29 mouse cellular contexts compared by ENCODE assay signal in genomic region chr9:101994086-101994485, GRCm38 (mm10).
DNase-seq lines count a peak whose midpoint lies in the region; ATAC-seq and TF ChIP-seq lines count a peak whose summit lies in the region.
"Had no signal": no experiment of that assay in that cellular context is flagged by ENCODE, and none has a peak within 500 bp of the region (broad histone marks: within the 10 kb centered on the region; RNA-seq: fewer than 3 reads in every experiment).

No protein-coding gene starts in this region.

- no peak for TF ChIP-seq EP300 in liver, embryonic 14.5 days (IDR thresholded peaks at IDR 0.05; ENCODE audit: low read depth)

- H3K27me3 ChIP-seq in liver, embryonic 12.5 days (replicated peaks) = no peaks in the 10 kb centered on the region
- no peaks in the 10 kb centered on the region for H3K27me3 ChIP-seq in liver, embryonic 14.5 days (ENCODE audit: control insufficient read depth, insufficient read depth, low read length)
- H3K27me3 ChIP-seq in liver, embryonic 16.5 days (ENCODE audit: control insufficient read depth, insufficient read depth, low read depth, low read length) = no peaks in the 10 kb centered on the region
- H3K27me3 ChIP-seq: CH12.LX; embryonic facial prominence, embryonic 12.5 days; embryonic facial prominence, embryonic 15.5 days; Patski had no signal

- no peaks in the 10 kb centered on the region for H3K36me3 ChIP-seq in liver, embryonic 12.5 days
- H3K36me3 ChIP-seq in liver, embryonic 14.5 days (replicated peaks; ENCODE audit: control insufficient read depth, insufficient read depth, low read depth) = no peaks in the 10 kb centered on the region
- H3K36me3 ChIP-seq in liver, embryonic 16.5 days (ENCODE audit: control insufficient read depth, insufficient read depth) = no peaks in the 10 kb centered on the region
- H3K36me3 ChIP-seq: embryonic facial prominence, embryonic 12.5 days; embryonic facial prominence, embryonic 15.5 days; G1E; heart, embryonic 10.5 days; heart, embryonic 13.5 days had no signal

- intact Hi-C loops in gastrocnemius, adult 2 months (cut with DNase I) = loop anchor here (5.0 kb wide), 1 partner anchor 132 kb away; the partner anchor contains the start of gene 9630041A04Rik

- WGBS in liver, embryonic 12.5 days (ENCODE audit: insufficient replicate concordance) = 79% methylated on average over 2 of the region's 2 CpGs
- 71% methylated on average over 2 of the region's 2 CpGs for WGBS in liver, embryonic 14.5 days (ENCODE audit: insufficient replicate concordance)
- WGBS in liver, embryonic 16.5 days (ENCODE audit: insufficient replicate concordance) = 70% methylated on average over 2 of the region's 2 CpGs

- TF ChIP-seq CTCF in gastrocnemius, adult 2 months (IDR thresholded peaks at IDR 0.05) = no peak
- no peak for TF ChIP-seq CTCF in liver, embryonic 14.5 days (IDR thresholded peaks at IDR 0.05; ENCODE audit: low read depth)

- no peak overlapping the region for H3K27ac ChIP-seq in gastrocnemius, adult 2 months
- H3K27ac ChIP-seq in liver, embryonic 12.5 days = peak overlapping the region; percentile 95; the same call in 1 of the 2 replicates
- H3K27ac ChIP-seq in liver, embryonic 14.5 days = no peak overlapping the region; the same call in 1 of the 2 replicates
- H3K27ac ChIP-seq in liver, embryonic 16.5 days (ENCODE audit: low read length) = peak overlapping the region; percentile 90; the same call in 1 of the 2 replicates
- H3K27ac ChIP-seq: embryonic facial prominence, embryonic 12.5 days; embryonic facial prominence, embryonic 15.5 days; heart, adult 2 months; heart, embryonic 10.5 days; heart, embryonic 13.5 days; hindbrain, embryonic 14.5 days; hindbrain, postnatal 0 days had no signal

- no peak overlapping the region for H3K9ac ChIP-seq in liver, embryonic 12.5 days
- H3K9ac ChIP-seq in liver, embryonic 14.5 days (replicated peaks) = no peak overlapping the region
- H3K9ac ChIP-seq in liver, embryonic 16.5 days (ENCODE audit: low read depth, low read length) = no peak overlapping the region; the same call in 1 of the 2 replicates
- H3K9ac ChIP-seq: embryonic facial prominence, embryonic 12.5 days; embryonic facial prominence, embryonic 15.5 days; forebrain, postnatal 0 days; heart, embryonic 13.5 days; hindbrain, embryonic 14.5 days had no signal

- no peak for ATAC-seq in liver, embryonic 12.5 days
- ATAC-seq in liver, embryonic 14.5 days (ENCODE audit: insufficient read depth) = no peak
- ATAC-seq in liver, embryonic 16.5 days (ENCODE audit: low read depth) = no peak
- ATAC-seq: forebrain, embryonic 14.5 days; forebrain, postnatal 0 days; hindbrain, postnatal 0 days; inflammation-experienced regulatory T-cells, adult 6 months; Patski had no signal

- no peak overlapping the region for H3K4me3 ChIP-seq in gastrocnemius, adult 2 months
- H3K4me3 ChIP-seq in liver, embryonic 12.5 days = no peak overlapping the region
- H3K4me3 ChIP-seq in liver, embryonic 14.5 days (ENCODE audit: insufficient read depth in 1 of 2, low read depth in 2 of 2, low read length in 2 of 2) = no peak overlapping the region
- no peak overlapping the region for H3K4me3 ChIP-seq in liver, embryonic 16.5 days (ENCODE audit: low read depth, low read length)
- H3K4me3 ChIP-seq: embryonic facial prominence, embryonic 12.5 days; embryonic facial prominence, embryonic 15.5 days; heart, adult 2 months; heart, embryonic 10.5 days; heart, embryonic 13.5 days had no signal

- peaks cover 82% of the 10 kb centered on the region for H3K4me1 ChIP-seq in liver, embryonic 12.5 days
- H3K4me1 ChIP-seq in liver, embryonic 14.5 days (replicated peaks; ENCODE audit: control insufficient read depth in 2 of 2, insufficient read depth in 2 of 2, low read length in 1 of 2) = peaks cover 68 to 79% of the 10 kb centered on the region in 2 experiments
- H3K4me1 ChIP-seq in liver, embryonic 16.5 days (ENCODE audit: control insufficient read depth, low read depth, low read length) = peaks cover 59% of the 10 kb centered on the region
- H3K4me1 ChIP-seq: embryonic facial prominence, embryonic 12.5 days; embryonic facial prominence, embryonic 15.5 days had no signal

- DNase-seq in gastrocnemius, adult 2 months = peak; percentile 55
- DNase-seq in gastrocnemius, postnatal 10 days = no peak
- DNase-seq in liver = no peak
- no peak for DNase-seq in liver, embryonic 14.5 days (ENCODE audit: low read depth in 3 of 3, low spot score in 3 of 3)
- no peak for DNase-seq in retina, postnatal 1 day
- DNase-seq in right cerebral cortex, postnatal 36 days (ENCODE audit: low spot score in 2 of 2) = no peak
- DNase-seq: adrenal gland, postnatal 10 days; adrenal gland, postnatal 36 days; B cell, adult 2 months; cerebellum, adult 18-20 months; cerebellum, adult 9-10 months; cerebellum, postnatal 14 days; forebrain, postnatal 0 days; heart, adult 2 months; heart, postnatal 14 days; heart, postnatal 4 days had no signal

- no peak overlapping the region for H3K4me2 ChIP-seq in liver, embryonic 12.5 days
- peak overlapping the region; percentile 11; the same call in 1 of the 2 replicates for H3K4me2 ChIP-seq in liver, embryonic 14.5 days (ENCODE audit: low read depth)
- peak overlapping the region; percentile 3; the same call in 1 of the 2 replicates for H3K4me2 ChIP-seq in liver, embryonic 16.5 days (ENCODE audit: low read depth, low read length)
- H3K4me2 ChIP-seq: embryonic facial prominence, embryonic 12.5 days; embryonic facial prominence, embryonic 15.5 days; heart, embryonic 13.5 days; hindbrain, embryonic 14.5 days had no signal

- H3K9me3 ChIP-seq in liver, embryonic 12.5 days (replicated peaks) = no peaks in the 10 kb centered on the region
- H3K9me3 ChIP-seq in liver, embryonic 14.5 days (ENCODE audit: control insufficient read depth, low read length) = no peaks in the 10 kb centered on the region
- H3K9me3 ChIP-seq in liver, embryonic 16.5 days (replicated peaks; ENCODE audit: control insufficient read depth, low read length) = no peaks in the 10 kb centered on the region
- H3K9me3 ChIP-seq: embryonic facial prominence, embryonic 12.5 days; embryonic facial prominence, embryonic 15.5 days; heart, embryonic 10.5 days; heart, embryonic 13.5 days had no signal

Comparison
In these comparisons a context has a peak if more than half of its experiments do, and no peak if none do; other contexts are left out.
1. H3K27ac ChIP-seq: peak in liver, embryonic 12.5 days (single experiment) and liver, embryonic 16.5 days (single experiment); none in gastrocnemius, adult 2 months (single experiment) and liver, embryonic 14.5 days (single experiment).